Mouse (Mus musculus) heart, adult 8-10 months (tissue): Measurements from ENCODE around the gene Alg5. TPM values are rescaled to one million over a fixed set of nuclear protein-coding genes. Genes with fewer than 3 reads are reported as not detected.
A peak's percentile ranks its signal among the peaks of the same experiment; 100 is the strongest.
"Not testable (repeated sequence)": the region's sequence is repeated elsewhere in the genome, so short reads cannot be mapped to it uniquely, and the experiment has no call there.

Experiments
- DNase-seq: peaks from one replicate; pipeline ENCODE4 v3.0.0; 2022; ENCODE audit warnings: low spot score
- total RNA-seq, 4 experiments: library from RNA; stranded (reverse); gene quantifications; 2 replicates each; pipeline ENCODE4 v1.2.4; 2022

The Alg5 gene
- 10 to 100 TPM in 2 of 4 experiments, 1 to 10 TPM in 2; 9.2 to 11.3 (median 10.3) TPM for total RNA-seq

- peak; percentile 86 for DNase-seq
Measured at GRCm38 (mm10) chr3:54735247-54736046, at the start of gene Alg5, which contains the start of gene Exosc8. TSS of gene Alg5 (plus strand) at chr3:54735539. TSS of gene Exosc8 (minus strand) at chr3:54735393.

- DNase-seq, result no peak
Measured at GRCm38 (mm10) chr3:54687245-54687644, 48.1 kb upstream of the Alg5 start.

GRCm38 (mm10) chr3:54689091-54689490, 46.2 kb upstream of the Alg5 start:
- DNase-seq, result peak; percentile 24

- DNase-seq, result peak; percentile 89
Measured at GRCm38 (mm10) chr3:54692202-54693055, 42.9 kb upstream of the Alg5 start, which contains the start of gene Supt20. TSS of gene Supt20 (plus strand) at chr3:54692807.

- no peak for DNase-seq
Measured at GRCm38 (mm10) chr3:54693056-54693415, 42.3 kb upstream of the Alg5 start.

GRCm38 (mm10) chr3:54699759-54700301, 35.5 kb upstream of the Alg5 start:
- DNase-seq, result no peak

GRCm38 (mm10) chr3:54704106-54704505, 31.2 kb upstream of the Alg5 start:
- not testable (repeated sequence) for DNase-seq

- DNase-seq, result peak; percentile 30
Measured at GRCm38 (mm10) chr3:54708972-54709371, 26.4 kb upstream of the Alg5 start.

- DNase-seq, result no peak
Measured at GRCm38 (mm10) chr3:54714253-54714652, 21.1 kb upstream of the Alg5 start, which contains the start of gene Gm21958. TSS of gene Gm21958 (minus strand) at chr3:54714353.

GRCm38 (mm10) chr3:54715461-54715860, 19.9 kb upstream of the Alg5 start:
- no peak for DNase-seq

GRCm38 (mm10) chr3:54717348-54717747, 18.0 kb upstream of the Alg5 start:
- no peak for DNase-seq

GRCm38 (mm10) chr3:54718947-54719346, 16.4 kb upstream of the Alg5 start:
- no peak for DNase-seq

GRCm38 (mm10) chr3:54723741-54724500, 11.4 kb upstream of the Alg5 start:
- DNase-seq, result no peak

GRCm38 (mm10) chr3:54725344-54725743, 10.0 kb upstream of the Alg5 start:
- no peak for DNase-seq

- DNase-seq, result no peak
Measured at GRCm38 (mm10) chr3:54727588-54727987, 7.8 kb upstream of the Alg5 start.

GRCm38 (mm10) chr3:54728100-54728499, 7.2 kb upstream of the Alg5 start:
- DNase-seq, result no peak

GRCm38 (mm10) chr3:54731626-54732150, 3.7 kb upstream of the Alg5 start:
- no peak for DNase-seq

- DNase-seq, result no peak
Measured at GRCm38 (mm10) chr3:54732371-54732770, 3.0 kb upstream of the Alg5 start.

GRCm38 (mm10) chr3:54734411-54735246, 710 bp upstream of the Alg5 start:
- DNase-seq, result peak; percentile 90
